Mouse (Mus musculus) kidney, adult 2 months (tissue): ENCODE results near the gene Rel.

Experiments
- CTCF ChIP-seq: fragments of 200-500 bp; conservative IDR thresholded peaks from 2 replicates; pipeline ENCODE4 v1.5.1; 2011; ENCODE audit warnings: low read depth, mild to moderate bottlenecking, control low read depth, low read length, moderate library complexity, mixed read lengths; ENCODE audit not compliant: insufficient read depth, insufficient read length
- POLR2A ChIP-seq: fragments of 200-500 bp; IDR thresholded peaks from one replicate; pipeline ENCODE4 v1.6.1; 2011; ENCODE audit warnings: low read depth, low read length, control low read depth

DNA sequence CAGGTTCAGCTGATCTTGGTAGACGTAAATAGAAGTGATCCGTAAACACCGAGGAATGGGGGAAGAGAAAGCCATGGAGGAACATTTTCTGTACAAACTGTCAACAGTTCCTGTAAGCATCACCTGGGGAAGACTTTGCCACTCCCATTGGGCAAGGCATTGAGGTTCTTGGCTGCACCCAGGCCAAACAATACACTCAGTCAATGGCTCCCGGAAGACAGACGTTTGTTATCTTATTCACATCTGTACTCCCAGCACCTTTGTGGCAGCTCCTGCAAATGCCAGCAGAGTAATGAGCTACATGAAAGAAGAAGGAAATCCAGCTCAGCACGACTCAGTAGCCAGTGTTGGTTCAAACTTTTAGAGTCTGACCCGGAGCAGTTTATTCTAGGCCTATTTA, 31.1 kb upstream of the Rel start:
- TF ChIP-seq CTCF (no peak), POLR2A (no peak)
